Mouse (Mus musculus) bone marrow, adult 2 months (tissue): Measurements from ENCODE around the gene Plcb1. TPM values are rescaled to one million over a fixed set of nuclear protein-coding genes. Genes with fewer than 3 reads are reported as not detected.

Source experiments
- H3K27ac ChIP-seq: fragments of 200-500 bp; 2 replicates; pipeline ENCODE4 v1.5.1; 2012; ENCODE audit warnings: low read depth, mild to moderate bottlenecking, control low read depth, inconsistent platforms, low read length; ENCODE audit not compliant: control insufficient read depth, poor library complexity, insufficient read depth
- H3K4me1 ChIP-seq: fragments of 200-500 bp; 2 replicates; pipeline ENCODE4 v1.6.1; 2011; ENCODE audit warnings: low read length; ENCODE audit not compliant: control insufficient read depth, insufficient read depth
- H3K4me3 ChIP-seq: fragments of 200-500 bp; replicated peaks from 2 replicates; pipeline ENCODE3; 2011; ENCODE audit warnings: mild to moderate bottlenecking, low read depth, low read length, control low read depth; ENCODE audit not compliant: control insufficient read depth
- CTCF ChIP-seq: fragments of 200-500 bp; IDR thresholded peaks from 2 replicates; pipeline ENCODE4 v1.5.1; 2011; ENCODE audit warnings: low read length, control low read depth; ENCODE audit not compliant: control insufficient read depth, insufficient read depth
- POLR2A ChIP-seq: fragments of 200-500 bp; IDR thresholded peaks from 2 replicates; pipeline ENCODE4 v1.6.1; 2011; ENCODE audit warnings: low read depth, mild to moderate bottlenecking, control low read depth, low read length, borderline replicate concordance; ENCODE audit not compliant: control insufficient read depth
- WGBS: fragments of 180-500 bp; shearing (Covaris S2); methylation state at CpG from one replicate; pipeline ENCODE4 v1.1.7; 2018; 5-methylcytosine and 5-hydroxymethylcytosine counted together
- polyA plus RNA-seq: library from polyadenylated mRNA; stranded (reverse); fragments of >200 nt; gene quantifications from 2 replicates; pipeline ENCODE4 v1.2.4, GENCODE M21; 2011; ENCODE audit warnings: low replicate concordance; ENCODE audit not compliant: missing spikeins, insufficient read depth, insufficient read length

The Plcb1 gene
- polyA plus RNA-seq, 1 experiment = 5.6 TPM

- 50% methylated on average over 4 of the region's 4 CpGs for WGBS
- TF ChIP-seq POLR2A (no peak), CTCF (no peak)
- Histone ChIP-seq H3K4me3 (no peak overlapping the region), H3K4me1 (no peaks in the 10 kb centered on the region), H3K27ac (no peak overlapping the region)
These were observed 457.9 kb downstream of the Plcb1 start for GRCm38 (mm10) chr2:135243764-135244163.

GRCm38 (mm10) chr2:135249925-135250324, 464.1 kb downstream of the Plcb1 start:
- no peak overlapping the region for H3K4me3 ChIP-seq
- TF ChIP-seq POLR2A (no peak), CTCF (no peak)
- no peaks in the 10 kb centered on the region for H3K4me1 ChIP-seq
- WGBS = 86% methylated on average over 2 of the region's 2 CpGs
- no peak overlapping the region for H3K27ac ChIP-seq

GRCm38 (mm10) chr2:135251821-135252315, 466.0 kb downstream of the Plcb1 start:
- Histone ChIP-seq H3K4me3 (no peak overlapping the region), H3K4me1 (no peaks in the 10 kb centered on the region), H3K27ac (no peak overlapping the region)
- TF ChIP-seq POLR2A (no peak), CTCF (no peak)
- 81% methylated on average over 3 of the region's 3 CpGs for WGBS

GRCm38 (mm10) chr2:135259136-135259535, 473.3 kb downstream of the Plcb1 start:
- H3K27ac ChIP-seq = no peak overlapping the region
- H3K4me1 ChIP-seq = no peaks in the 10 kb centered on the region
- WGBS = 54% methylated on average over 3 of the region's 3 CpGs
- no peak overlapping the region for H3K4me3 ChIP-seq
- TF ChIP-seq CTCF (no peak), POLR2A (no peak)

GRCm38 (mm10) chr2:135263943-135264342, 478.1 kb downstream of the Plcb1 start:
- 78% methylated on average over 2 of the region's 2 CpGs for WGBS

GRCm38 (mm10) chr2:135274949-135275348, 489.1 kb downstream of the Plcb1 start:
- H3K4me1 ChIP-seq = no peaks in the 10 kb centered on the region
- WGBS = 50% methylated on average over 5 of the region's 5 CpGs
- H3K27ac ChIP-seq = no peak overlapping the region
- H3K4me3 ChIP-seq = no peak overlapping the region
- no peak for TF ChIP-seq POLR2A
- no peak for TF ChIP-seq CTCF

More at GRCm38 (mm10) chr2:135263943-135264342, 478.1 kb downstream of the Plcb1 start:
- TF ChIP-seq POLR2A = no peak
- no peak for TF ChIP-seq CTCF
- no peak overlapping the region for H3K27ac ChIP-seq
- H3K4me3 ChIP-seq = no peak overlapping the region
- no peaks in the 10 kb centered on the region for H3K4me1 ChIP-seq

GRCm38 (mm10) chr2:135278506-135278905, 492.6 kb downstream of the Plcb1 start:
- TF ChIP-seq POLR2A (no peak), CTCF (no peak)
- H3K4me1 ChIP-seq = no peaks in the 10 kb centered on the region
- 67% methylated on average over 3 of the region's 3 CpGs for WGBS
- H3K4me3 ChIP-seq = no peak overlapping the region
- no peak overlapping the region for H3K27ac ChIP-seq

GRCm38 (mm10) chr2:135279026-135279425, 493.2 kb downstream of the Plcb1 start:
- 72% methylated on average over 6 of the region's 6 CpGs for WGBS
- TF ChIP-seq POLR2A (no peak), CTCF (no peak)
- no peak overlapping the region for H3K27ac ChIP-seq
- no peaks in the 10 kb centered on the region for H3K4me1 ChIP-seq
- H3K4me3 ChIP-seq = no peak overlapping the region

- H3K4me3 ChIP-seq = no peak overlapping the region
- no peak for TF ChIP-seq CTCF
- TF ChIP-seq POLR2A = no peak
- no peaks in the 10 kb centered on the region for H3K4me1 ChIP-seq
- WGBS = 44% methylated on average over 3 of the region's 3 CpGs
- H3K27ac ChIP-seq = no peak overlapping the region
These were observed 497.9 kb downstream of the Plcb1 start for GRCm38 (mm10) chr2:135283783-135284182.
